Mouse (Mus musculus) limb, embryonic 12.5 days (tissue): Measurements from ENCODE around the gene Tktl2. TPM values are rescaled to one million over a fixed set of nuclear protein-coding genes. Genes with fewer than 3 reads are reported as not detected.

Experiments used
- ATAC-seq: fragments of 200-750 bp; cut with Nextera tagmentation; 2 replicates; pipeline ENCODE4 v1.8.0; 2017; ENCODE audit warnings: low read depth, moderate TSS enrichment; ENCODE audit not compliant: insufficient number of reproducible peaks, insufficient read depth, low FRiP score, low TSS enrichment
- H3K27ac ChIP-seq: fragments of 300-500 bp; sonication (generic); 2 replicates; pipeline ENCODE4 v1.5.1; 2016; ENCODE audit warnings: mild to moderate bottlenecking, moderate library complexity
- H3K27me3 ChIP-seq: fragments of 300-500 bp; sonication (generic); 2 replicates; pipeline ENCODE4 v1.6.1; 2016; ENCODE audit warnings: mild to moderate bottlenecking, moderate library complexity
- H3K36me3 ChIP-seq: fragments of 300-500 bp; sonication (generic); 2 replicates; pipeline ENCODE4 v1.6.1; 2016; ENCODE audit warnings: mild to moderate bottlenecking, moderate library complexity
- H3K4me1 ChIP-seq: fragments of 300-500 bp; sonication (generic); replicated peaks from 2 replicates; pipeline ENCODE4 v1.6.1; 2016
- H3K4me2 ChIP-seq: fragments of 300-500 bp; sonication (generic); 2 replicates; pipeline ENCODE4 v1.6.1; 2016; ENCODE audit warnings: mild to moderate bottlenecking, moderate library complexity
- H3K4me3 ChIP-seq: fragments of 300-500 bp; sonication (generic); replicated peaks from 2 replicates; pipeline ENCODE4 v1.5.1; 2016; ENCODE audit warnings: mild to moderate bottlenecking
- H3K9ac ChIP-seq: fragments of 300-500 bp; sonication (generic); replicated peaks from 2 replicates; pipeline ENCODE4 v1.6.1; 2016; ENCODE audit warnings: mild to moderate bottlenecking, moderate library complexity
- H3K9me3 ChIP-seq: fragments of 300-500 bp; sonication (generic); 2 replicates; pipeline ENCODE4 v1.6.1; 2016; ENCODE audit warnings: mild to moderate bottlenecking, moderate library complexity
- whole genome bisulfite sequencing: fragments of 180-500 bp; shearing (Covaris S2); methylation state at CpG from one replicate; pipeline ENCODE4 v1.1.7; 2016; 5-methylcytosine and 5-hydroxymethylcytosine counted together
- polyA plus RNA-seq: library from polyadenylated mRNA; unstranded; fragments of >200 nt; fragmentation: Nextera tagmentation; extraction: Ambion mirVana; gene quantifications from 2 replicates; pipeline ENCODE4 v1.2.1, GENCODE M21; 2016

The Tktl2 gene
- polyA plus RNA-seq, 1 experiment from 2014 or later = not detected

DNA sequence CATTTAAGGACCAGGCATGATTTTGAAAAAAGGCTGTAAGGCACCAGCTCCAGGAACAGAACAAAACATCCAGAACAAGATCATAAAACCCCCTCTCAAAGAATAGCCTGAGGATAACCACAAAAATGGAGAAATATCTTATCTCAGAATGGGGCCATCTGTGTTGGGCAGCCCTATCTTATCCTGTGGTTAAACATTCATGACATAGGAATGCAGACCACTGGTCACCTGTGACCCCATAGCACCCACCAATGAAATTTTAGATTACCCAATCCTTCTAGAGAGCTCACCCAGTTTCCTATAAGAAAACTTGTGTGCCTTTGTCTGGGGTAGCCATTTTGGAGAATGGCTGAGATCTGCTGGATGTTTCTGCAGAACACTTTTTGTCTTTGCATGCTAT is 9.0 kb downstream of the Tktl2 start:
- H3K9ac ChIP-seq = no peak overlapping the region
- H3K9me3 ChIP-seq = no peaks in the 10 kb centered on the region
- no peaks in the 10 kb centered on the region for H3K36me3 ChIP-seq
- H3K27me3 ChIP-seq = no peaks in the 10 kb centered on the region
- H3K27ac ChIP-seq = no peak overlapping the region
- H3K4me2 ChIP-seq = no peak overlapping the region
- ATAC-seq = no peak
- no peaks in the 10 kb centered on the region for H3K4me1 ChIP-seq
- no peak overlapping the region for H3K4me3 ChIP-seq

DNA sequence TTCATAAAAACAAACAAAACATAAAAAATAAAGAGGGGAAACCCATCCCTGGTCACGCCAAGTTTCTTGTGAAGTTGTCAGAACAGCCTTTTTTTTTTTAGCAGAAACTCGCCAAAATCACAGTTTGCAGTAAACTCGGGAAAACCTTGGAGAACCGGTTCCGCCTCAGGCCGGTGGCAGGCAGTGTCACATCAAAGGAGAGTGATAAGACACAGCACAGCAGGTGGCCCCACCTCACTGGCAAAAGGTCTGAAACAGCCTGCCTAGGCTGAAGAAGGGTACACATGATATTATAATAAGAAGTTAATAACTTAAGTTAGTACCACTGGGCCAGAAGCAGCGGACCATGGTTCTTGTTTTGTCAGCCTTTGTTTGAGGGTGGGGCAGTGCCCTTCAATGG is 38.5 kb downstream of the Tktl2 start:
- H3K27ac ChIP-seq = no peak overlapping the region
- WGBS = 12% methylated on average over 7 of the region's 7 CpGs

More for the DNA sequence above, 38.5 kb downstream of the Tktl2 start:
- no peak for ATAC-seq
- Histone ChIP-seq H3K36me3 (no peaks in the 10 kb centered on the region), H3K4me3 (no peak overlapping the region), H3K4me2 (no peak overlapping the region), H3K9me3 (no peaks in the 10 kb centered on the region), H3K27me3 (no peaks in the 10 kb centered on the region), H3K4me1 (no peaks in the 10 kb centered on the region), H3K9ac (no peak overlapping the region)

Other genes starting within 250 kb of the Tktl2 start
- 17.6 and 18.9 TPM in 2 replicates for gene Tma16, start 25.2 kb upstream of the Tktl2 start, polyA plus RNA-seq
- not detected in 2 replicates for gene Npy5r, start 176.4 kb downstream of the Tktl2 start, polyA plus RNA-seq
- gene Npy1r, start 185.4 kb downstream of the Tktl2 start, polyA plus RNA-seq = 1.2 and 1.9 TPM in 2 replicates